Mouse (Mus musculus): ENCODE results near the gene Dock1. TPM values are rescaled to one million over a fixed set of nuclear protein-coding genes. Genes with fewer than 3 reads are reported as not detected.

Dock1 gene
- total RNA-seq, 2 experiments from 2014 or later: 21.6 to 30.6 TPM

- no peak for DNase-seq
These were observed 83.0 kb downstream of the Dock1 start for GRCm38 (mm10) chr7:134753417-134753816.

DNA sequence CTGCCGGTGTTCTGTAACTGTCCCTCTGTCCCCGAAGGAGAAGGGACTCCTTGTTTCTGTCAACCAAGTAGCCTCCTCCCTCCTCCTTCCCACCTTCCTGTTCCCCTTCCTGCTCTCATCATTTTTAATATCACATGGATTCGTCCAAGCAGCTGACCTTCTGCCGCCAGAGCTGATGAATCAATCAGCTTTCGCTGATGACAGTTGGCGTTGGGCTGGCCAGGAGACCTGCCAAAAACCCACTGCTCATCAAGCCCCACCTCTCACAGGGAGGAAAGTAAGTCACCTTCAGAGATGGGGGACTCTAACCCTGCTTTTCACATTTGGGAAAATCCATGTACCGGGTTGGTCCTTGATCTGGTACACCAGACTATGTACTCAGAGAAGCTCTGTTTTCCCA lies 87.2 kb downstream of the Dock1 start:
- no peak for DNase-seq

- DNase-seq: no peak
These were observed 91.3 kb downstream of the Dock1 start for GRCm38 (mm10) chr7:134761799-134762198.

GRCm38 (mm10) chr7:134765130-134765529 lies 94.7 kb downstream of the Dock1 start:
- DNase-seq: no peak

DNA sequence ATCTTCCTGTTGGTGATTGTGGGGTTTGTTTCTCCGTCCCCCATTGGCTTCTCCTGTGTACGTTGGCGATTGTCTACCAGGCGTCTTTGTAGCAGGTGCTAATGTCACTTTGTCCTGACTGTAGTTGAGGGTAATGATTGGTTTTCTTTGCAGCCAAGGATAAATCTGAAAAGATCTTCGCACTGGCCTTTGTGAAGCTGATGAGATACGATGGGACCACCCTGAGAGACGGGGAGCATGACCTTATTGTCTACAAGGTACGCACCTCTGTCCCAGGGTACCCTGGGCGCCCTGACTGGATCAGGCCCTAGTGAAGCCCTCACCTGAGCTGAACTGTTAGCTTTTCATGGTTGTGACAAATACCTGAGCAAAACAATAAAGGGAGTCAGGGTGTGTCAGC lies 100.9 kb downstream of the Dock1 start:
- no peak for DNase-seq

GRCm38 (mm10) chr7:134772363-134772762 lies 101.9 kb downstream of the Dock1 start:
- no peak for DNase-seq

DNA sequence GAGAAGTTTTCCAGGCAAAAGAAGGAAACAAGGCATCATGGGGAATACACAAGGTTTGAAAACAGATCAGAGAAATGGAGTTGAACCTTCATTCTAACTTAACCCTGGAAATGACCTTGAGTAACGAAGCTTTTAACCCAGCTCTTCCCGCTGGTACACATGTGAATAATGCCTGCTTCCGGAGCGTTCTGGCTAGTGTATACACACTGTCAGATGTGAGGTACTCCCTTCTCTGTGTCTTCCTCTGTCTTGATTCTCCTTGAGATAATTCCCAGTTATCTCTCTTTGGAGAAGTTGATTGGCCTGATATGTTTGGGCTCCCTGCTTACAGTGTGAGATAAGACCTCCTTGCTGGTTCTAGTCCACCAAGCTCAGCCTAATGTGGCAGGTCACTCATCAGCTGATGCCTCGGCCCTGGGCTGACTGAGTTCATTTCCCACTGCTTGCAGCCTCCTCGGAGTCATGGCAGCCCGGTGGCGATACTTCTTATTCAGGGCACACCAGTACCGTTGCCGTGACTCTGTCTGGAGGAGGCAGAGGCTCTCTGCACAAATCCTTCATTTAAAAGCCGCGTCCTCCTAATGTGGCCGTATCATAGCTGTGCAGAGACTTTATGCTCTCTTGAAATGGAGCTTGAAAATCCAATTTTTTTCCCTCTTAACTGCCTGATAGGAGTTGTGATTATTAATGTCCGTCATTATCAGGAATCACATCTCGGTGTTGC lies 102.6 kb downstream of the Dock1 start:
- no peak for DNase-seq

GRCm38 (mm10) chr7:134773761-134774415 lies 103.4 kb downstream of the Dock1 start:
- DNase-seq: no peak

- DNase-seq: no peak
These were observed 104.2 kb downstream of the Dock1 start for GRCm38 (mm10) chr7:134774468-134775162.

GRCm38 (mm10) chr7:134775671-134776070 lies 105.2 kb downstream of the Dock1 start:
- no peak for DNase-seq

DNA sequence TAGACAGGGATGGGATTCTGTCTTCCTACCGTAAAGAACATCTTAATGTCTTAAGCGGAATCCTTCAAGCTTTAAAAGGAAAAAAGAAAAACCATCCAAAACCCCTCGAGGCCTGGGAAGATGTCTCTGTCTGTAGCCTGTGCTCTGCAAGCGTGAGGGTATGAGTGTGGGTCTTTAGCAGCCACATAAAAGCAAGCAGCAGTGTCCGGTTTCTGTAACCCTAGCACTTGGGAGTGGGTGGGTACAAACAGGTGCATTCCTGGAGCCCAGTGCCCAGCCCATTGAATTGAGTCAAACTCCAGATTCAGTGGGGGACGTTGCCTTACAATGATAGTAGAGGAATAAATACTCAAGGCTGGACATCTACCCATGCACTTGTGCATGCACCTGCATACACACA lies 105.9 kb downstream of the Dock1 start:
- no peak for DNase-seq

GRCm38 (mm10) chr7:134779761-134780160 lies 109.3 kb downstream of the Dock1 start:
- DNase-seq: no peak

GRCm38 (mm10) chr7:134787110-134787509 lies 116.7 kb downstream of the Dock1 start:
- DNase-seq: no peak

DNA sequence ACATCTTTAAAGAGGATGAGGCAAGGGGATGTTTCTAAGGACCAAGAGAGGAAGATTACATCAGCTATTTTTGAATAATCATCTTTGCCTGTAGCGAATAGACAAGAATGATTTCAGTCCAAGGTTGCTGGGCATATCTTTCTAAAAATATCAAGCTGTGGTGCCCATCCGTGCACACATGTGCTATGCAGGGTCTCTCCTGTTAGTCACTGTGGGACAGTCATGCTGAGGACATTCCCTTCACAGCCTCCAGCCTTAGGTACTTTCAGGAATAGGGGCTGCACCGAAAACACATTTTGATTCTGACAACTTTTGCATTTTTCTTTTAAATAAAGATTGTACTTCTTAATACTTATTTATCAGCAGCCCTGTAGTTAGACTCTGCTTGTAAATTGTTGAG lies 124.4 kb downstream of the Dock1 start:
- DNase-seq: no peak

DNA sequence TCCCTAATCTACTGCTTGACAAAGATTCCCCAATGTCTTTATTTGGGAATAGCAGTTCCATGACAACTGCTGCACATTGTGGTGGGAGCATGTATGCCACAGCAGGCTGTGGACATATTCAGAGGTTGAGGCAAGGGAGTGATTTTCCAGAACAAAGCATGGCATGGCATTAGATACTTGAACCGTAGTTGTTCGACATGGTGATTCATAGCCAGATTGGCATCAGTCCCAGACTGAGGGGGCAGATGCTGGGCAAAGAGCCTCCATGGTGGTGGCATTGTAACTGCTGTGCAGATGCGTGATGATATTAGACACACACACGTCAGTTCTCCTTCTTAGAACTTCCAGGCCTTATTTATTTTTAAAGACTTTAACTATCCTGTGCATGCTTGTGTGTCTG lies 129.6 kb downstream of the Dock1 start:
- DNase-seq: peak; percentile 10

GRCm38 (mm10) chr7:134804422-134804821 lies 134.0 kb downstream of the Dock1 start:
- DNase-seq: no peak

DNA sequence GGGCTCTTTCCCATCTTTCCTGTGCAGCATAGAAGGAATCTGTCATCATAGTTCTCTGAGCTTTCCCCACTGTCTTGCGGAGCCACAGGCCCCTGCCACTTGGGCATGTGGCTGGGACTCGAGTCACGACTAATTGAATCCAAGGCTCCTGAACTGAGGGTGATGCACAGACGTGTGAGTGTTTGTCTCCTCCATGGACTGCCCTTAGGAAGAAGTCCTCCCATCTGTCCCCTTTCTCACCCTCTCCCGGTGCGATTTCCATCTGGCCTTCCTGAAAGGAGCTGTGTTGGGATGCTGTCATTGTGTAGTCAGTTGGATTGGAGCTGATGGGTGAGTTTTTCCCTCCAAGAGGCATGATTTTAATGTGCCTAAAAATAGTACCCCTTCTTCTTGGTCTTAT lies 136.3 kb downstream of the Dock1 start:
- no peak for DNase-seq

GRCm38 (mm10) chr7:134808406-134808805 lies 138.0 kb downstream of the Dock1 start:
- DNase-seq: no peak

- no peak for DNase-seq
These were observed 139.0 kb downstream of the Dock1 start for GRCm38 (mm10) chr7:134809241-134809975.

DNA sequence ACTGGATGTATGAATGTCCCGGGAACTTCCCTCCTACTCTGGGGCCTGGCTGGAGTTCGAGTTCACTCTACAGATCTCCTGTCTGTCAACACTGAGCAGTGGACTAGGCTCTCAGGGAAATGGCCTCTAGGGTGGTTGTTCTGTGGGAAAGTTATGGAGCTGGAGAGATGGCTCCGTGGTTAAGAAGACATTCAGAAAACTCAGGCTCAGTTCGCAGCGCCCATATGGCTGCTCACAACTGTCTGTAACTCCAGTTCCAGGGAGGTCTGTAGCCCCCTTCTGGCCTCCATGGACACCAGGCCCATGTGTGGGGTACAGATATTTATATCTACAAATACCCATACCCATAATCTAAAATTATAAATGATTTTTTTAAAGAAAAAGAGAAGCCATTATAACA lies 148.0 kb downstream of the Dock1 start:
- DNase-seq: no peak

GRCm38 (mm10) chr7:134821264-134821663 lies 150.8 kb downstream of the Dock1 start:
- no peak for DNase-seq

- no peak for DNase-seq
These were observed 151.6 kb downstream of the Dock1 start for GRCm38 (mm10) chr7:134822006-134822405.

GRCm38 (mm10) chr7:134823891-134824290 lies 153.4 kb downstream of the Dock1 start:
- no peak for DNase-seq
